Mouse (Mus musculus): Measurements from ENCODE around the gene Cpvl.

GRCm38 (mm10) chr6:53980817-53981480, 2.5 kb upstream of the Cpvl start:
- no peak for TF ChIP-seq CTCF (IDR thresholded peaks at IDR 0.05)
- TF ChIP-seq EP300 (IDR thresholded peaks at IDR 0.05): no peak
